Mouse (Mus musculus) layer of hippocampus, adult 18-20 months (tissue): ENCODE measurements at regions not wholly inside any gene's neighbourhood (a gene's known extent, or its start where the extent isn't known, plus 50 kb on each side); places are given as distances from the start of the nearest gene placed in this dataset.

Experiments
- DNase-seq, 2 experiments: peaks; one replicate each; pipeline ENCODE4 v3.0.0; 2022; ENCODE audit warnings: low spot score in 2 of 2

DNA sequence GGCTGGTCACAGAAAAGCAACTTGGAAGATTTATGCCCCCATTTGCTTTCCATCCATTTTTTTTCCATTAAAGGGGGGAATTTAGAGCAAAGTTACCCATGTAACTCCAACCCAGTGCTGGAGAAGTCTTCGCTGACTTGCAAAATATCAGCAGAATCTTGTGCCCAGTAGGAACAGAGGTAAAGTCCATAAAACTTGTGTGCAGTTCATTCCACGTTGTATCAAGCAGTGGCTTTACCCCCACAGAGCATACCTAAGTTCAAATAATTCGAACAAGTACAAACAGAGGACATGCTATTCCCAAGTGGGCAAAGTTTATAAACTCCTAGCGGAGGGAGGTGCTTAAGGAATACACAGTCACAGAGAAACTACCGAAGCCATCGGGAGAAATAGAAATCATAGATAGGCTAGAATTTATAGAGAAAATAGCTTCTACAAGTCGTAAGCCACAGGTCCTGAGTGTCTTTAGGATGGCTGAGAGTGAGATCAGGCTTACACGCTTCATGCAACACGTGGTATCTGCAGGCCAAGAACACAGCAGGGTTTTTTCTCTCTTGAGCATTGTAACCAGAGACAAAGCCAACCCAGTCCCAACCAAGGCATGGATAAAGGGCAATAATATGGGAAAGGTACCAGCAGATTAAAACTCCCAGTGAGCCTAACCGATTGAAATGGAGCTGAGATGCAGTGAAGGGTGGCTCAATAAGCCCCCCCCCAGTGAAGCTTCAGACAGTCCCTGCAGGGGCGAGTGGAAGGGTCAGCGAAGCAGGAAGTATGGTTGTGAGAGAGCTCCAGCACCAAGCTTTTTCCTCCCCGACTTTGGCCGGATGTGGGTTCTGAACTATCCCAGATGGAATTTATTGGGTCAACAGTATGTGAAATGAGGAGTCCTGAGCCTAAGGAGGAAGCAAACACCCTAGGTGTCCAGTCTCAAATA lies 487.6 kb upstream of the Gm9747 start:
- no peak for DNase-seq

DNA sequence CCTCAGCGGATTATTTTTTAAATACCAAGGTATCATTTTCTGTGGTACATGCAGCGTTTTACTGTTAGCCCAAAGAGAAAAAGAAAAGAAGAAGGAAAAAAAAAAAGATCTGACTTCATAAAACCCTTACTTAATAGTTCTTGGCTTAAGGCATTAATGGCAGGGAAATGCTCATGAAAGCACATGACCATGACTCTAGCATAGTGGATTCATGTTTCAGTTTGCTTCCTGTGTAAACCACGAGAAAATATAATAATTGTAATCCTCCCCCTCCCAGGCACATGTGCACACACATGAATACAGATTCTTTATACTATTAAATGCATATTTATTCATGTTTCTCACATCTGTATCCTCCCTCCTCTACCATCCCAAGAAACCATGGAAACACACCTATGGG lies 486.9 kb upstream of the Gm9747 start:
- no peak for DNase-seq

DNA sequence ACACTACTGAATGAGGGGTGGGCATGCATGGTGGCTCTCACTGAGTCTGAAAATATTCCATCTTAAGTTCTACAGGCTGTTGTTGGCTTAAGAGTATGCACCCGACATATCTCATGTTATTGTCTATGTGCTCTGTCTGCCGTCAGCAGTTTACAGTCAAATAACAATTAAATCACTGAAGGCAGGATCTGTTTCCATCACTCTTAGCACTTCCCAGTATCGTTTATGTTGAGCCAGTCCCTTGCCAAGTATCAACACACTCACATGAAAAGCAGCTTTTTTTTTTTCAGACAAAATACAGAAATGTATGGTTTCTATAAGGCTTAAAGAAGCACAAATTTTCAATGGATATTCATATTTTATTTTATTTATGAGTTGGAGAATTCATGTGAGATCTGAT lies 485.9 kb upstream of the Gm9747 start:
- DNase-seq: no peak

DNA sequence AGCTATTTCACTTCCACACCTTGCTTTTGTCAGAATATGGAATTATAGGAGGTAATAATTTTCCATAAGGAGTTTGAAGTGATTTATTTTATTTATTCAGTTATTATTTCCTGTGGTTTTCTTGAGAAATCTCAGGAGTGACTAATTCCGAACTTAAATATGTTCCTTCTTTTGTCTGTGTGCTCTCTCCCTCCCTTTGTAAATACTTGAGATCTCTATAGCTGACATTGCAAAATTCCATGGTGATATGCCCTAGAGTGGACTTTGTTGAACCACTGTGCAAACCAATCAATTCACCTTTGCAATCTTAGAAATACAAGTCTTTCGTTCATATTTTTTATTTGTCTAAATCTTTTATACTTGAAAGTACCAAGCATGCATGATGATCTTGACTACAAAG lies 478.8 kb upstream of the Gm9747 start:
- DNase-seq: no peak

DNA sequence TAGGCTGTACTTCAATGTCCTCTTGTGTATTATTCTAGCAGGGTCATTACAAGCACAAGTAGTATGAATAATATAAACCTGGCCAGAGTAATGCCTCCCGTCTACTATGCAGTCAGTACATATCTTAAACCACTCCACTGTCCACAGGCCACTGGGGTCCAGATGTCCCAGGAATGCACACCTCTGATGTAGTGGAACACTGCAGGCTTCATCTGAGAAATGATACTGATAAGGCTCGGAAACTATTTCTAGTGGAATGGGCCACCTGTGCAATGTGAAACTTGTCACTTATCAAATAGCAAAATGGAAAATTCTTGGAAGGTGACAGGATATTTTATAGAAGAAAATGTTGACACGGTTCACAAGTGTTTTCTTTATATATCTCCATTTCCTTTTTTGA lies 477.6 kb upstream of the Gm9747 start:
- no peak for DNase-seq

DNA sequence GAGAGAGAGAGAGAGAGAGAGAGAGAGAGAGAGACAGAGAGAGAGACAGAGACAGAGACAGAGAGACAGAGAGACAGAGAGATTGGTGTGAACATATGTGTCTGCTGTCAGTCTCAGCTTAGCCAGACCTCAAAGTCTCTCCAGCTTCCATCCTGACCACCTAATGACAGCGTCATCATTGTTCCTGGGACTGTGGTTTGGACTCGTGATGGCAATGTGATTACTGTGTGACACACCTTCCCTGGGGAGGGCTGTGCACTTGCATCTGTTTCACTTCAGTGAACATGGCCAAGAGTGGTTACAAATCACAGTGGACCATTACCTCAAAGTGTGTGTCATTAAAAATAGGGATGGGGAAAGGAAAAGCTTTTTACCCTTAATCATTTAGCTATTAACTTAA lies 477.2 kb upstream of the Gm9747 start:
- no peak for DNase-seq

DNA sequence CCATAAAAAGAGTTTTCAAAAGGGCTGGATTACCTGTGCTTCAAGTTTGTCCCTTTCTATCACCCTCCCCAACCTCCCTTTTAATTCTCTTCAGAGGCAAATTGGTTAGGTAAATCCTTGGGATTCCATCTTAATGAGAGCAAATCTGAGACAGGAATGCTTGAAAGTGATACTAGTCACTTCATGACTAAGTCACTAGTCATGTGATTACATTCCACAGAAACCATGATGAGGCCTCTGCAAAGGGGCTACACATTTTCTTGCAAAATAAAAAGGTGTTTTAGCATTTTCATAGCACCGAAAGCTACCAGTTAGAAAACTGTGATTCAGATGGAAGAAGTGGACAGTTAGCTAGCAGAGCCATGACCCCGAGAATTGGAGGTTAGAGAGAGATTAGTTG lies 473.0 kb upstream of the Gm9747 start:
- no peak for DNase-seq

DNA sequence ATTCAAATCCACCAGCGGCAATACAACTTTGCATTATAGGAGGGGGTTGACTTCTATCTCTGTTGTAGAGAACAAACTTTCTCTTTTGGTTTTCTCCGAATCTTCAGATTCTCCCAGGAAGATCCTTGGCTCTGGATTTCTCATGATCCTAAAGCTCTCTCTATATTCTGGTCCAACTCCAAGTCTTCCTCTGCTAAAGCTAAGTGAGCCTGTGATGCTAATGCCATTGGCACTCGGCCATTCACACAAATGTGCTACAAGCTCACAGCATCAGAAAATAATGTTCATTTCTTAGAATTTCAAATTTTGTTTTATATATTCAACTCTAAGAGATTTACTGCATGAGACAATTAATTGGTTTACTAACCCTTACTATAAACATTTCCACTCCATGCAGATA lies 461.2 kb upstream of the Gm9747 start:
- peak; percentile 9 to 23 for DNase-seq

DNA sequence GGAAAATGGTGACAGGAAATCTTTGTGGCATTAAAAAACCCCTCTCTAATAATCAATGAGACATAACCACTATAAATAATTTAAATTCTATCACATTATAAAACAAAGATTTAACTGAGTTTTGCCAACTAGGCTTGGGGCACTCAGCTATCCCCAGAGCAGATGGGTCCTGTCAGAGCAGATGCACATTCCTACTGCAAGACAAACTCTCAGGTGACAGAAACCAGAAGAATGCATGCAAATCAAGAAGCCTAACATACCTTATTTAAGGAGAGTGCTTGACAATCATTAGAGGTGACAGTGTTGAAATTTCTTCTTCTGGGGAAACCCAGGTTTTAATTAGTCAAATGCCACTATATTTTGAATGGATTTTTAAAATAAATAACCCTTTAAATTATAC lies 452.3 kb upstream of the Gm9747 start:
- DNase-seq: no peak

DNA sequence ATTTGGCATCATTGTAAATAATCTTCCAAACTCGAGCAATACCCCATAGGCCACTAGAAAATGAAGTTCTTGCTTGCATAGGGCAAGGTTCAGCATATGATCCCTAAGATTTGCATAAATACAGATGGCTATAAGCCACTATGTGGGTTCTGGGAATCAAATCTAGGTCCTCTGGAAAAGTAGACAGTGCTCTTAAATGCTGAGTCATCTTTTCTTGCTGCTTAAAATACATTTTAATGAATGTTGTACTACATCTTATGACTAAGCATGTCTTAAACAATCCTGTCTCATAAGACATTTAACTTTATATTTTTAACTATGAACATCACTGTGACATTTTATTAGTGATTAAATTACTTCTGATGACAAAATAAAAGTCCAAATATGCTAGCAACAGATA lies 448.6 kb upstream of the Gm9747 start:
- DNase-seq: no peak

DNA sequence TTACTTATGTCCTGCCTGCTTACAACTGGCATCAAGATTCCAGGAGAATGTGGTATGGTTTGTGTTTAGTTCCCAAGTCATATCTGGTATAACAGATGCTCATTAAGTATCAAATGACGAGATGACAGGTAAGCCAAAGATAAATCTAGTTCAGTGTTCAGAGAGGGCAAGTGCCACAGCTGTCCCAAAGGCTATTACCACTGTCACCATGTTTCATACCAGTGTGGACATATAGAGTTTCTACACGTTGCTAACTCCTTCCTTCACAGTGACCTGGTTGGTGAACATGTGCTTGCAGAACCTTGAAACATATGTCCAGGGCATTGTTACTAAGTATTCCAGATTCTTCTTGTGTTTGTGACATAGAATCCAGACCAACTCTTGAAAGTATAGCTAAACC lies 438.1 kb upstream of the Gm9747 start:
- DNase-seq: no peak

DNA sequence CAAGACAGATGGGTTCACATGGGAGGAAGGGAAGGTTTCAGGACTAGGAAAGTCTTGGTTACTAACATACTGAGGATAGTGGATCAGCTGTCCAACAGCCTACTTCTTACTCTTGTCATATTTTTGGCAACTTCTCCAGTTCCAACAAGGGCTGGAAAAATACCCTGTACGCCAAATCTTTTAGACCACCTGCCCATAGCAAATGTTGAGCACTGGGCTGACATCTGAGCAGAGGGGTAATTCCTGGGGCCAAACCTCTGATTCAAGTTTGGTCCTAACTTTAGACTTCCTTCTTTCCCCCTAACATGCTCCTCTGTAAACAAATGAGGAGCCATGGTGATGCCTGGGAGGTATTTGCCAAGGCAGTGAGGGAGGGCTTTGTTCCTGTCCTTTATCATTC lies 437.5 kb upstream of the Gm9747 start:
- DNase-seq: no peak

DNA sequence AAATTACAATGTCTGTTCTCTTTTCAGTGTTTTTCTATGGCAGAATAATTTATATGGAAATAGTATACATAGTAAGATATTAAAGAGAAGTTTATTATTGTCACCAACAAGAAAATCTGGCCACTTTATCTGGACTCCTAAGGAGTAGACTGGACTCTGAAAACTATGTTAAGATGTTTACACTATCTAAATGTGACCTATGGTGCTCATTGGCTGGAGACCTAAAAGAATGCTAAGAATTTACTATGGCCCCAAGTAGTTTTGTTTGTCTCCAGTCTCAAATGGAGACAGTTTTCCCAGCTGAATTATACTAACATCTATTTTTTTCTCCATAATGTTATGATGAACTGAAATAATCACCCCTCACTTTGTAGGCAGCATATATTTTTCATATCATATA lies 421.3 kb upstream of the Gm9747 start:
- DNase-seq: no peak

DNA sequence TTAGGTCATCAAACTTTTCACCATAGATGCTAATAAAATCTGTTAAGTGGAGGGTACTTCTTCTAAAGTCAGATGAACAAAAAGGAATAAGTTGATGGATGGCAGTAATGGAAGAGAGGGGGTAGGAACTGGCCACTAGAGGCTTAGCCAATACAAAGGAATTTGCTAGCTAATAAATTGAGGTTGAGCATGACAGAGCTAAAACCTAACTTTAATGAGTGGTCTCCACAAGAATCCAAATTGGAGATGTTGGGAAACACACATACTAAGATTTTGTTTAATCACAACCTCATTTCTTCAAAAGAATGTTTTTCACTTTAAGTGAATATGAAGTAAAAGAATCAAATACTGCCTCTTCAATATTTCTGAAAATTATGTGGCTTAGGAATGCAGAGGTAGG lies 414.0 kb upstream of the Gm9747 start:
- no peak for DNase-seq

DNA sequence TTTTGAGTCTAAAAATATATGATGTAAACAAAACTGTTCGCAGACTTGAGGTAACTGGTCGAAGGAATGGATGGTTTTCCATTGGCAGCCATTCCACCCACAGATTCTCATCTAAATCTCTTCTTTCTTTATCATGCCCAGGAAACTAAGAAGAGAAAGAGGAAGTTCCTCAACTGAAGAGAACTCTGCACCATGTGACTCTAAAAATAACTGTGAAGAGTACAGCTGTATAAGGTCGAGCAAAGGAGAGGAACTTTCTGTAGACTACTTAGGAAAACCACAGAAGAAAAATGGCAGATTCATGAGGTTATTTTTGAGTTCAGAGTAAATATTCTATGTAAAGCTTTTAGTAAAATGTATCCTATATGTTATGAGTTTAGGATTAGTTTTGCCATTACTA lies 390.9 kb upstream of the Gm9747 start:
- no peak for DNase-seq

DNA sequence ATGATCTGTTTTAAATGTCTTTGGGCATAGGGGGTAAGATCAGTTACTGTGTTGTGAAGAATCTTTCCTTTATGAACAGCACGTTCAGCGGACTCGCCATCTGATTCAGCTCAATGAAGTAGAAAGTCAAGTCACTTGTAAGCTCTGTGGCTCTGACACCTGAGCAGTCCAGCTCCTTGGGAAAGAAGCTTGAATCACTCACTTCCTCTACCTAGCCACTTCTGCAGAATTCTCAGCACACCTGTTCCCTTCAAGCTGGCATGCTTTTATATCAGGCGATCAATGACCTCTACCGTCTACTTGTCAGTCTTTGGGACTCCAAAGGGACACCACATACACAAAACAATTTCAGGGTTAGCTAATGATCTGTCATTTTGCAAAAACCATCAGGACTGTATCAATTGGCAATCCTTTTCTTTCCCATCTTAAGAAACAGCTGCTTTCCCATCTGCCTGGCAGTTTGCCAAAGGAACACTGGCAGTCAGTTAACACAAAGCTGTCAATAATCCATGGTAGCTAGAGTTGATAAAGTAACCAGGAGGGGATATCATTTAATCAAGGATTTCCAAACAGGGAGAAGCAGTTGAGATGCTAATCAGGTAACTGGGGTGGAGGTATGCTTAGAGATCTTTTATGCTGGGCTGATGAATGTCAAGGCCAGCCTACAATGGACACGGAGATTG lies 382.3 kb upstream of the Gm9747 start:
- no peak for DNase-seq

DNA sequence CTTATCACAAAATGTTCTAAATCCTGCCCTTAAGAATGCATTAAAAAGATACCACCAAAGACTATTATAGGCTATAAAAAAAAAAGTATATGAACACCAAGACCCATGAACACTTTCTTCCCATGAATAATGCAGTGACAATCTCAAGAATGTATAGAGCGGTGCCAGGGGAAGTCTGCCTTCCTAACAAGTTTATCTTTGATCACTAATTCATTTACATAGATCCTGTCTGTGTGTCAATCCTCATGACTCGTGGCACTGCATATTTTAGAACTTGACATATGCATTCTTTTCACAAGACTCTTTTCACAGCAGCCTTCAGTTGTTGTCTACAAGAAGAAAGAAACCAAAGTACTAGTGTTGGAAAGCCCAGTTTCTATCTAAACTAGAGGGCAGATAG lies 373.4 kb upstream of the Gm9747 start:
- no peak for DNase-seq

DNA sequence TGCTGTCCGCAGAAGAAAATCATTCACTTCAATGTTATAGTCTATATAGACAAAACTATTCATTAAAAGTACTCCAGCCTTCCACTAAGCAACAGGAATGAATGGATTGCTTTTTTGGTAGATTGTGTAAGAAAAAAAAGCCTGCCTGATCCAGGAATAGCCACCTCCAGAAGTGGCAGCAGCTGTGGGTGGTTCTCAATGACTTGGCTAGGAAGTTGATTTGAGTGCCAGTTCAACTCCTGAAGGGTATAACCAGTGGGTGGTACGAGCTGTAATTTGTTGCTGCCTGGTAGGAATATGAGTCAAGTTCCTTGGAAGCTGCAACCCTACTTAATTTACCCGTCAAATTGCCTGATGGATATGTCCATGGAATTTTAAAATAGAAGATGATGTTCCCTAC lies 368.3 kb upstream of the Gm9747 start:
- peak; percentile 33 to 55 for DNase-seq

DNA sequence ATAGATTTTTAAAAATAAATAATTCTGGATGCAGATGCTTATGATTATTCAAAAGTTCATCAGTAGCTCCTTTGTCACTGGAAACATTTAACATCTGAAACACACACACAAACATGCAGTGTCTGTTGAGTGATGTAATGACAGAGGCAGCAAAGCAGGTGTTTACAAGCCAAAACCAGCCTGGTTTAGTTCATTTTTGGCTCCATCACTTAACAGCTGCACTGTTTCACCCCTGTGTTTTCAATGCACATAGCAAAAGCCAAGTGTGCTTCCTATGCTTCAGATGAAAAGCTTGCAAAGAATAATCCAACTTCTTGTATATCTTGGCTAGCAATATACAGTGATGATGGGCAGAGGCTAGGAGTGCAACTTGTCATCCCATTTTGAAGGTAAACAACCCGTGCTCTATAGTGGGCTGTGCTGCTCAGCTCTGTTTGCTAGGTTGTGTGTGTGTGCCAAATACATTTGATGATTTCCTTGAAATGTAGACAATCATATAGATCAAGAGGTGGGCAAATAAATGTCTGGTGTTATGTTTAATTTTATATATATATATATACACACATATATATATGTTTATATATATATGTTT lies 345.9 kb upstream of the Gm9747 start:
- no peak for DNase-seq

DNA sequence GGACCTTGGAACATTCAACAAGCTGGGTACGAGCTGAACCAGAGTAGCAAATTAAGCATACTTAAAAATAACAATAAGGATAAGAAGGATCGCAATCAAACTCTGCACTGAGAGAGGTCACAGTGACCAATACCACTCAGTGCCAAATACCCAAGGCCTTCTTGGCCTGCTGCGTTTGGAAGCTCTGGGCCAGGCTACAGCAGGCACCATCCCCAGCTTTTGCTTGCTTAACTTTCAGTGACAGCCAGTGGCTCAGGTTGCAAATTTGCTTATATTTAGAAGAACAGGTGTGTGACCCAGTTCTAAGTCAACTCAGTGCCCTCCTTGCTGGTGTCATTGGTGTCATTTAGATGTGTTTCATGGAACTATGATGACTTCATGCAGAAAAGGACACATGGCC lies 335.7 kb upstream of the Gm9747 start:
- DNase-seq: no peak

DNA sequence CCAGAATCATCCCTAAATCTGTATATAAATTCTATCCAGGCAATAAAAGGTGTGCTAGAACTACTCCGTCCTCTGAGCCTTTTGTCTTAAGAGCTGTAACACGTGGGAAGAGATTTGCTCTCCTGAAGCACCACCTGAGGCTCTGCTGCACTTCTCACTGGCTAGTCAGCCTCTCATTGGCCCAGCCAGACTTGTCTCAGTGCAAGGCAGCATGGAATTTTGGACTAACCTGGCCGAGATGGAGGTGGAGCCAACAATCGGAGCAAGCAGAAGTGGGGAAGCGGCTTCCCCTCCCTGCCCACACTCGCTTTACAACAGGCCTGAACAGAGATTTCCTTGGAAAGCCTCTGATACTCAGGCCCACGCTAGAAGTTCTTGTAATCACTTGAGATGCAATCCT lies 332.1 kb upstream of the Gm9747 start:
- no peak for DNase-seq

DNA sequence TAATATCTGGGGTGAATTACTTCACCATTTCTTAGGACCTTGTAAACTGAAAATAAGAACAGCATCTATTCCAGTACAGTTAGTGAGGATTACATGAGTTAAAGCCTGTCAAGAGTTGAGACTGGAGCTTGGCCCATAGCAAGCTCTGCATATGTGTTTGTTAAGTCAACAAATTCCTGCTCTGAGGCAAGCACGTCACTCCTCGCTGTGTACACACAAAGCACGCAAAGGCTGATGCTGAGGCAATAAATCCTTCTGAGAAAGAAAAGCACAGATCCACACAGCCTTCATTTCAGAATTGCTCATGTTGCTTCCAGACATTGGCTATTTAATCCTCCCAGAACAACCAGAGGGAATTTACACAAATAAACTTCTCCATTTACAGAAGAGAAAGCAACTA lies 328.9 kb upstream of the Gm9747 start:
- DNase-seq: no peak

DNA sequence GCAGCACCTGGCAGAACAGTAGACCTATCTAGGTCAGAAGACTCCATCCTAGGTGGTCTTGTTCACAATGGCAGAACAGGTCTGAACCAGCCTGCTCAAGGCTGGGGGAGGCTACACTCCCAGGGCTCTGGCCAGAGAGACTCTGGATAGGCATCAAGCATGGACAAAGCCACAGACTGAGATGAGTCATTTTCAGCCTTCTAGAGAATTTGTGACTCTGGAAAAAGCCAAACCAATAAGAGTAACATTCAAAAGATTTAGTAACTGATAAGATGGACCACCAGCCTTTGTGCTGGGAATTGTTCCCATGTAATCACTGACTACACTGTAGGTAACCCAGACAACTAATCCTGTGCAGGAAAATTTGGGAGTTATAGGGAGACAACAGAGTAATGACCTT lies 320.3 kb upstream of the Gm9747 start:
- DNase-seq: no peak
